Mouse (Mus musculus): ENCODE results near the gene Dalrd3. TPM values are rescaled to one million over a fixed set of nuclear protein-coding genes. Genes with fewer than 3 reads are reported as not detected.

Dalrd3 gene
- total RNA-seq (2014; rRNA removed) (99.6 and 115 TPM in 2 replicates), polyA plus RNA-seq (2015; fragmentation: Nextera tagmentation; extraction: Ambion mirVana) (221 and 261 TPM in 2 replicates)

GRCm38 (mm10) chr9:108569381-108570206 is at the start of gene Dalrd3:
Gene Dalrd3 (plus strand): TSS chr9:108569886.
- DNase-seq (peak; percentile 92), ATAC-seq (peak; percentile 62)
- Histone ChIP-seq H3K36me3 (ENCODE audit: insufficient read depth) (peaks cover 40% of the 10 kb centered on the region), H3K4me3 (ENCODE audit: low read depth, low read length) (peak within 1 kb of the TSS; percentile 55), H3K4me2 (ENCODE audit: low read depth) (peak within 1 kb of the TSS; percentile 95), H3K27me3 (ENCODE audit: insufficient read depth, low read length) (no peaks in the 10 kb centered on the region), H3K4me1 (ENCODE audit: insufficient read depth) (peaks cover 19% of the 10 kb centered on the region), H3K9me3 (ENCODE audit: low read length) (no peaks in the 10 kb centered on the region), H3K9ac (peak within 1 kb of the TSS; percentile 58), H3K27ac (ENCODE audit: low read depth, low read length) (peak within 1 kb of the TSS; percentile 72)
- no peak for TF ChIP-seq CTCF (IDR thresholded peaks at IDR 0.05; ENCODE audit: low read depth)
- WGBS = 5% methylated on average over 42 of the region's 42 CpGs

- Histone ChIP-seq H3K9ac (no peak overlapping the region), H3K4me3 (ENCODE audit: low read depth, low read length) (no peak overlapping the region), H3K4me2 (ENCODE audit: low read depth) (no peak overlapping the region)
Observed at GRCm38 (mm10) chr9:108521604-108522003, 48.1 kb upstream of the Dalrd3 start.

GRCm38 (mm10) chr9:108523341-108523740 is 46.3 kb upstream of the Dalrd3 start:
- ATAC-seq = no peak
- no peak for DNase-seq
- Histone ChIP-seq H3K27me3 (ENCODE audit: insufficient read depth, low read length) (no peaks in the 10 kb centered on the region), H3K4me1 (ENCODE audit: insufficient read depth) (peaks cover 10% of the 10 kb centered on the region), H3K4me3 (ENCODE audit: low read depth, low read length) (no peak overlapping the region), H3K36me3 (ENCODE audit: insufficient read depth) (no peaks in the 10 kb centered on the region; the same call in 1 of the 2 replicates), H3K9me3 (ENCODE audit: low read length) (no peaks in the 10 kb centered on the region), H3K9ac (no peak overlapping the region), H3K27ac (ENCODE audit: low read depth, low read length) (no peak overlapping the region), H3K4me2 (ENCODE audit: low read depth) (no peak overlapping the region)
- no peak for TF ChIP-seq CTCF (IDR thresholded peaks at IDR 0.05; ENCODE audit: low read depth)
- WGBS = 94% methylated on average over 4 of the region's 4 CpGs

More at GRCm38 (mm10) chr9:108521604-108522003, 48.1 kb upstream of the Dalrd3 start:
- no peak for TF ChIP-seq CTCF (IDR thresholded peaks at IDR 0.05; ENCODE audit: low read depth)
- no peaks in the 10 kb centered on the region for H3K27me3 ChIP-seq (ENCODE audit: insufficient read depth, low read length)
- WGBS = 55% methylated on average over 2 of the region's 2 CpGs
- ATAC-seq (no peak), DNase-seq (no peak)
- H3K9me3 ChIP-seq (ENCODE audit: low read length) = no peaks in the 10 kb centered on the region
- no peak overlapping the region for H3K27ac ChIP-seq (ENCODE audit: low read depth, low read length)
- no peaks in the 10 kb centered on the region for H3K36me3 ChIP-seq (ENCODE audit: insufficient read depth)
- H3K4me1 ChIP-seq (ENCODE audit: insufficient read depth) = peaks cover 10% of the 10 kb centered on the region

- 88% methylated on average over 3 of the region's 3 CpGs for WGBS
- DNase-seq (no peak), ATAC-seq (no peak)
- no peak overlapping the region for H3K4me2 ChIP-seq (ENCODE audit: low read depth)
- no peaks in the 10 kb centered on the region for H3K27me3 ChIP-seq (ENCODE audit: insufficient read depth, low read length)
- no peak overlapping the region for H3K4me3 ChIP-seq (ENCODE audit: low read depth, low read length)
- no peaks in the 10 kb centered on the region for H3K9me3 ChIP-seq (ENCODE audit: low read length)
- no peaks in the 10 kb centered on the region for H3K4me1 ChIP-seq (ENCODE audit: insufficient read depth)
- no peak for TF ChIP-seq CTCF (IDR thresholded peaks at IDR 0.05; ENCODE audit: low read depth)
- H3K9ac ChIP-seq = no peak overlapping the region
- peaks cover 14% of the 10 kb centered on the region for H3K36me3 ChIP-seq (ENCODE audit: insufficient read depth)
- no peak overlapping the region for H3K27ac ChIP-seq (ENCODE audit: low read depth, low read length)
Observed at GRCm38 (mm10) chr9:108525400-108525799, 44.3 kb upstream of the Dalrd3 start.

GRCm38 (mm10) chr9:108530954-108531353 is 38.7 kb upstream of the Dalrd3 start:
- no peaks in the 10 kb centered on the region for H3K4me1 ChIP-seq (ENCODE audit: insufficient read depth)
- H3K36me3 ChIP-seq (ENCODE audit: insufficient read depth) = peaks cover 51% of the 10 kb centered on the region
- ATAC-seq (no peak), DNase-seq (no peak)
- no peak overlapping the region for H3K9ac ChIP-seq
- H3K4me3 ChIP-seq (ENCODE audit: low read depth, low read length) = no peak overlapping the region
- H3K4me2 ChIP-seq (ENCODE audit: low read depth) = no peak overlapping the region
- WGBS = 92% methylated on average over 1 of the region's 1 CpGs
- TF ChIP-seq CTCF (IDR thresholded peaks at IDR 0.05; ENCODE audit: low read depth) = no peak
- H3K27me3 ChIP-seq (ENCODE audit: insufficient read depth, low read length) = no peaks in the 10 kb centered on the region
- H3K27ac ChIP-seq (ENCODE audit: low read depth, low read length) = no peak overlapping the region
- H3K9me3 ChIP-seq (ENCODE audit: low read length) = no peaks in the 10 kb centered on the region

GRCm38 (mm10) chr9:108531496-108531895 is 38.2 kb upstream of the Dalrd3 start:
- Histone ChIP-seq H3K27me3 (ENCODE audit: insufficient read depth, low read length) (no peaks in the 10 kb centered on the region), H3K4me3 (ENCODE audit: low read depth, low read length) (no peak overlapping the region), H3K36me3 (ENCODE audit: insufficient read depth) (peaks cover 54% of the 10 kb centered on the region), H3K9me3 (ENCODE audit: low read length) (no peaks in the 10 kb centered on the region), H3K4me1 (ENCODE audit: insufficient read depth) (no peaks in the 10 kb centered on the region), H3K9ac (no peak overlapping the region), H3K27ac (ENCODE audit: low read depth, low read length) (no peak overlapping the region), H3K4me2 (ENCODE audit: low read depth) (no peak overlapping the region)
- WGBS = 96% methylated on average over 1 of the region's 1 CpGs
- TF ChIP-seq CTCF (IDR thresholded peaks at IDR 0.05; ENCODE audit: low read depth) = no peak
- no peak for ATAC-seq
- no peak for DNase-seq

- DNase-seq (no peak), ATAC-seq (no peak)
- H3K27ac ChIP-seq (ENCODE audit: low read depth, low read length) = no peak overlapping the region
- H3K27me3 ChIP-seq (ENCODE audit: insufficient read depth, low read length) = no peaks in the 10 kb centered on the region
- no peak overlapping the region for H3K9ac ChIP-seq
- H3K4me1 ChIP-seq (ENCODE audit: insufficient read depth) = no peaks in the 10 kb centered on the region
- H3K36me3 ChIP-seq (ENCODE audit: insufficient read depth) = peaks cover 68% of the 10 kb centered on the region
- no peaks in the 10 kb centered on the region for H3K9me3 ChIP-seq (ENCODE audit: low read length)
- no peak overlapping the region for H3K4me2 ChIP-seq (ENCODE audit: low read depth)
- no peak overlapping the region for H3K4me3 ChIP-seq (ENCODE audit: low read depth, low read length)
- TF ChIP-seq CTCF (IDR thresholded peaks at IDR 0.05; ENCODE audit: low read depth) = no peak
Observed at GRCm38 (mm10) chr9:108540846-108541245, 28.8 kb upstream of the Dalrd3 start.

Data from forebrain, postnatal 0 days (tissue).